Mouse (Mus musculus): ENCODE data around the gene Oaz2. TPM values are rescaled to one million over a fixed set of nuclear protein-coding genes. Genes with fewer than 3 reads are reported as not detected.

Gene Oaz2
- 100 to 1,000 TPM; 199 to 204 TPM for total RNA-seq (2021)
- long read RNA-seq, experiment 1, partial matches to known transcripts: 1 of 255 reads
- long read RNA-seq, experiment 1, other reads (novel, unspliced or antisense): 253 of 255 reads
- long read RNA-seq, experiment 2, partial matches to known transcripts: 13 of 328 reads
- long read RNA-seq, experiment 2, other reads (novel, unspliced or antisense): 314 of 328 reads

- no peak within 1 kb of the TSS for H3K4me3 ChIP-seq
- no peak within 1 kb of the TSS for H3K27ac ChIP-seq
- TF ChIP-seq CTCF (conservative IDR thresholded peaks at IDR 0.05): no peak
- no peak for DNase-seq (ENCODE audit: low spot score in 2 of 2)
Measured at GRCm38 (mm10) chr9:65667701-65668100, at the start of gene Oaz2. TSS of gene Oaz2 (plus strand) at chr9:65668001.

- no peak for TF ChIP-seq CTCF (conservative IDR thresholded peaks at IDR 0.05)
- no peak for DNase-seq (ENCODE audit: low spot score in 2 of 2)
- no peak overlapping the region for H3K27ac ChIP-seq
Measured at GRCm38 (mm10) chr9:65619311-65619710, 48.5 kb upstream of the Oaz2 start.

GRCm38 (mm10) chr9:65621196-65621595 is 46.6 kb upstream of the Oaz2 start:
- H3K27ac ChIP-seq: no peak overlapping the region
- no peak overlapping the region for H3K4me3 ChIP-seq
- no peak for DNase-seq (ENCODE audit: low spot score in 2 of 2)
- no peak for TF ChIP-seq CTCF (conservative IDR thresholded peaks at IDR 0.05)

More at GRCm38 (mm10) chr9:65619311-65619710, 48.5 kb upstream of the Oaz2 start:
- H3K4me3 ChIP-seq: no peak overlapping the region

GRCm38 (mm10) chr9:65621666-65622065 is 46.1 kb upstream of the Oaz2 start:
- no peak for DNase-seq (ENCODE audit: low spot score in 2 of 2)
- no peak for TF ChIP-seq CTCF (conservative IDR thresholded peaks at IDR 0.05)

GRCm38 (mm10) chr9:65622826-65623225 is 45.0 kb upstream of the Oaz2 start:
- no peak overlapping the region for H3K4me3 ChIP-seq
- DNase-seq (ENCODE audit: low spot score in 2 of 2): no peak
- no peak overlapping the region for H3K27ac ChIP-seq
- no peak for TF ChIP-seq CTCF (conservative IDR thresholded peaks at IDR 0.05)

More at GRCm38 (mm10) chr9:65621666-65622065, 46.1 kb upstream of the Oaz2 start:
- H3K4me3 ChIP-seq: no peak overlapping the region
- no peak overlapping the region for H3K27ac ChIP-seq

GRCm38 (mm10) chr9:65624266-65624665 is 43.5 kb upstream of the Oaz2 start:
- H3K4me3 ChIP-seq: no peak overlapping the region
- DNase-seq (ENCODE audit: low spot score in 2 of 2): no peak
- no peak overlapping the region for H3K27ac ChIP-seq
- TF ChIP-seq CTCF (conservative IDR thresholded peaks at IDR 0.05): no peak

- no peak for TF ChIP-seq CTCF (conservative IDR thresholded peaks at IDR 0.05)
- peak within 1 kb of the TSS; percentile 55; the same call in 1 of the 2 replicates for H3K27ac ChIP-seq
- DNase-seq (ENCODE audit: low spot score in 2 of 2): no peak
- H3K4me3 ChIP-seq: peak within 1 kb of the TSS; percentile 60
Measured at GRCm38 (mm10) chr9:65629025-65629766, 38.6 kb upstream of the Oaz2 start, which contains the start of gene Rbpms2. TSS of gene Rbpms2 (plus strand) at chr9:65629648.

- no peak for DNase-seq (ENCODE audit: low spot score in 2 of 2)
- TF ChIP-seq CTCF (conservative IDR thresholded peaks at IDR 0.05): no peak
- Histone ChIP-seq H3K4me3 (peak overlapping the region; percentile 60), H3K27ac (peak overlapping the region; percentile 54; the same call in 1 of the 2 replicates)
Measured at GRCm38 (mm10) chr9:65629767-65630630, 37.8 kb upstream of the Oaz2 start.

GRCm38 (mm10) chr9:65630631-65631353 is 37.0 kb upstream of the Oaz2 start:
- peak overlapping the region; percentile 60 for H3K4me3 ChIP-seq
- no peak for DNase-seq (ENCODE audit: low spot score in 2 of 2)
- no peak for TF ChIP-seq CTCF (conservative IDR thresholded peaks at IDR 0.05)
- peak overlapping the region; percentile 55; the same call in 1 of the 2 replicates for H3K27ac ChIP-seq

- TF ChIP-seq CTCF (conservative IDR thresholded peaks at IDR 0.05): no peak
- no peak for DNase-seq (ENCODE audit: low spot score in 2 of 2)
- H3K27ac ChIP-seq: no peak overlapping the region; the same call in 1 of the 2 replicates
- H3K4me3 ChIP-seq: peak overlapping the region; percentile 60; the same call in 1 of the 2 replicates
Measured at GRCm38 (mm10) chr9:65631354-65632021, 36.3 kb upstream of the Oaz2 start.

GRCm38 (mm10) chr9:65635766-65636165 is 32.0 kb upstream of the Oaz2 start:
- TF ChIP-seq CTCF (conservative IDR thresholded peaks at IDR 0.05): no peak

GRCm38 (mm10) chr9:65636926-65637325 is 30.9 kb upstream of the Oaz2 start:
- no peak overlapping the region for H3K27ac ChIP-seq
- TF ChIP-seq CTCF (conservative IDR thresholded peaks at IDR 0.05): no peak
- DNase-seq (ENCODE audit: low spot score in 2 of 2): no peak
- H3K4me3 ChIP-seq: no peak overlapping the region

More at GRCm38 (mm10) chr9:65635766-65636165, 32.0 kb upstream of the Oaz2 start:
- no peak for DNase-seq (ENCODE audit: low spot score in 2 of 2)
- H3K4me3 ChIP-seq: no peak overlapping the region
- no peak overlapping the region for H3K27ac ChIP-seq
